Mouse (Mus musculus): ENCODE measurements around the gene Sptb.

GRCm38 (mm10) chr12:76556745-76557389 is 153.5 kb downstream of the Sptb start:
- TF ChIP-seq POLR2A (IDR thresholded peaks at IDR 0.05; ENCODE audit: insufficient read depth, low read depth, low read length) (no peak), CTCF (IDR thresholded peaks at IDR 0.05; ENCODE audit: insufficient read depth, low read depth, low read length) (no peak)

Measured in olfactory bulb, adult 2 months (tissue).